Comparison of ENCODE assay signal across 14 mouse cellular contexts in genomic region chr19:4319272-4319671, GRCm38 (mm10). TPM values are rescaled to one million over a fixed set of nuclear protein-coding genes. Genes with fewer than 3 reads are reported as not detected.
DNase-seq lines count a peak whose midpoint lies in the region; ATAC-seq lines count a peak whose summit lies in the region.
"Had no signal": no experiment of that assay in that cellular context is flagged by ENCODE, and none has a peak within 500 bp of the region (broad histone marks: within the 10 kb centered on the region; RNA-seq: fewer than 3 reads in every experiment).

No protein-coding gene starts in this region.

- ATAC-seq in CD4-positive, CD25-positive, alpha-beta regulatory T cell, adult 4 months, result no peak
- ATAC-seq: forebrain, embryonic 16.5 days; hindbrain, postnatal 0 days had no signal

- DNase-seq in cerebellum, adult 9-10 months, result peak; percentile 57
- DNase-seq in cerebellum, adult 11 months, result no peak
- peak; percentile 41 for DNase-seq in brain, adult 2 months (ENCODE audit: low read depth, low spot score)
- peak; percentile 65 for DNase-seq in cerebellum, adult 9-11 months
- DNase-seq in cerebellum, postnatal 36 days, result peak; percentile 57 to 62
- DNase-seq: adrenal gland, adult 8-10 months; adrenal gland, postnatal 36 days; gastrocnemius, postnatal 10 days; heart, adult 18-20 months; heart, postnatal 4 days; kidney, adult 18-20 months had no signal

RNA-seq across cellular contexts. Expression of gene Grk2, which starts 13.2 kb away (rescaled TPM):
- 100 to 1,000 TPM in 1 of 2 experiments, 10 to 100 TPM in 1; 93.7 to 101 TPM for polyA plus RNA-seq in CD4-positive, CD25-positive, alpha-beta regulatory T cell, adult 4 months (2017; shearing (Covaris generic))

RNA-seq across cellular contexts. Expression of gene Ankrd13d, which starts 36.3 kb away (rescaled TPM):
- polyA plus RNA-seq in CD4-positive, CD25-positive, alpha-beta regulatory T cell, adult 4 months (2017; shearing (Covaris generic)), result 1 to 10 TPM; 2.4 to 2.5 TPM

RNA-seq across cellular contexts. Expression of gene Ssh3, which starts 50.3 kb away (rescaled TPM):
- 10 to 100 TPM in 1 of 2 experiments, 1 to 10 TPM in 1; 8.1 to 15.9 TPM for polyA plus RNA-seq in CD4-positive, CD25-positive, alpha-beta regulatory T cell, adult 4 months (2017; shearing (Covaris generic))
